Mouse (Mus musculus) hindbrain, embryonic 13.5 days (tissue): ENCODE measurements around the gene Col19a1. TPM values are rescaled to one million over a fixed set of nuclear protein-coding genes. Genes with fewer than 3 reads are reported as not detected.

Experiments
- ATAC-seq: fragments of 200-750 bp; cut with Nextera tagmentation; 2 replicates; pipeline ENCODE4 v1.8.0; 2017; ENCODE audit warnings: moderate TSS enrichment; ENCODE audit not compliant: low FRiP score
- H3K27ac ChIP-seq: fragments of 300-500 bp; sonication (generic); 2 replicates; pipeline ENCODE4 v1.5.1; 2015; ENCODE audit warnings: inconsistent platforms, mild to moderate bottlenecking, moderate library complexity
- H3K27me3 ChIP-seq: fragments of 300-500 bp; sonication (generic); 2 replicates; pipeline ENCODE4 v1.6.1; 2015; ENCODE audit warnings: mild to moderate bottlenecking, inconsistent platforms
- H3K36me3 ChIP-seq: fragments of 300-500 bp; sonication (generic); 2 replicates; pipeline ENCODE4 v1.6.1; 2015; ENCODE audit warnings: mild to moderate bottlenecking, inconsistent platforms
- H3K4me1 ChIP-seq: fragments of 300-500 bp; sonication (generic); replicated peaks from 2 replicates; pipeline ENCODE4 v1.6.1; 2015; ENCODE audit warnings: inconsistent platforms
- H3K4me2 ChIP-seq: fragments of 300-500 bp; sonication (generic); 2 replicates; pipeline ENCODE4 v1.6.1; 2015; ENCODE audit warnings: inconsistent platforms, mild to moderate bottlenecking, moderate library complexity
- H3K4me3 ChIP-seq: fragments of 300-500 bp; sonication (generic); 2 replicates; pipeline ENCODE4 v1.5.1; 2015; ENCODE audit warnings: mild to moderate bottlenecking, inconsistent platforms
- H3K9ac ChIP-seq: fragments of 300-500 bp; sonication (generic); 2 replicates; pipeline ENCODE4 v1.6.1; 2015; ENCODE audit warnings: mild to moderate bottlenecking, inconsistent platforms
- H3K9me3 ChIP-seq: fragments of 300-500 bp; sonication (generic); 2 replicates; pipeline ENCODE4 v1.6.1; 2016; ENCODE audit warnings: inconsistent platforms
- WGBS: fragments of 180-500 bp; shearing (Covaris S2); methylation state at CpG from one replicate; pipeline ENCODE4 v1.1.7; 2015; 5-methylcytosine and 5-hydroxymethylcytosine counted together
- polyA plus RNA-seq: library from polyadenylated mRNA; unstranded; fragments of >200 nt; fragmentation: Nextera tagmentation; extraction: Ambion mirVana; gene quantifications from 2 replicates; pipeline ENCODE4 v1.2.1, GENCODE M21; 2015

The Col19a1 gene
- polyA plus RNA-seq, 1 experiment from 2014 or later: 1.4 TPM

GRCm38 (mm10) chr1:24286360-24286759 is 300.9 kb downstream of the Col19a1 start:
- WGBS: 38% methylated on average over 6 of the region's 6 CpGs
- Histone ChIP-seq H3K27me3 (no peaks in the 10 kb centered on the region), H3K4me2 (no peak overlapping the region), H3K36me3 (no peaks in the 10 kb centered on the region), H3K27ac (no peak overlapping the region), H3K9ac (no peak overlapping the region), H3K4me3 (no peak overlapping the region), H3K4me1 (peaks cover 4% of the 10 kb centered on the region; the same call in 1 of the 2 replicates), H3K9me3 (no peaks in the 10 kb centered on the region)
- no peak for ATAC-seq

- 30% methylated on average over 3 of the region's 3 CpGs for WGBS
- H3K4me1 ChIP-seq: no peaks in the 10 kb centered on the region
- ATAC-seq: no peak
- no peaks in the 10 kb centered on the region for H3K36me3 ChIP-seq
- H3K4me3 ChIP-seq: no peak overlapping the region
- no peaks in the 10 kb centered on the region for H3K27me3 ChIP-seq
- H3K4me2 ChIP-seq: no peak overlapping the region
- H3K9ac ChIP-seq: no peak overlapping the region
- H3K27ac ChIP-seq: no peak overlapping the region
- no peaks in the 10 kb centered on the region for H3K9me3 ChIP-seq
Observed at GRCm38 (mm10) chr1:24267022-24267421, 320.2 kb downstream of the Col19a1 start.

- ATAC-seq: no peak
- H3K4me3 ChIP-seq: no peak overlapping the region
Observed at GRCm38 (mm10) chr1:24261181-24261580, 326.1 kb downstream of the Col19a1 start.

GRCm38 (mm10) chr1:24259419-24259818 is 327.9 kb downstream of the Col19a1 start:
- no peak overlapping the region for H3K4me2 ChIP-seq
- H3K36me3 ChIP-seq: no peaks in the 10 kb centered on the region
- no peaks in the 10 kb centered on the region for H3K4me1 ChIP-seq
- 79% methylated on average over 6 of the region's 6 CpGs for WGBS
- no peaks in the 10 kb centered on the region for H3K9me3 ChIP-seq
- no peak overlapping the region for H3K4me3 ChIP-seq
- no peak overlapping the region for H3K9ac ChIP-seq
- H3K27ac ChIP-seq: no peak overlapping the region
- no peak for ATAC-seq
- H3K27me3 ChIP-seq: no peaks in the 10 kb centered on the region

More at GRCm38 (mm10) chr1:24261181-24261580, 326.1 kb downstream of the Col19a1 start:
- no peaks in the 10 kb centered on the region for H3K4me1 ChIP-seq
- H3K4me2 ChIP-seq: no peak overlapping the region
- H3K9me3 ChIP-seq: no peaks in the 10 kb centered on the region
- no peaks in the 10 kb centered on the region for H3K27me3 ChIP-seq
- H3K27ac ChIP-seq: no peak overlapping the region
- H3K36me3 ChIP-seq: no peaks in the 10 kb centered on the region
- H3K9ac ChIP-seq: no peak overlapping the region

GRCm38 (mm10) chr1:24257961-24258360 is 329.3 kb downstream of the Col19a1 start:
- H3K27me3 ChIP-seq: no peaks in the 10 kb centered on the region
- H3K9me3 ChIP-seq: no peaks in the 10 kb centered on the region
- no peak overlapping the region for H3K27ac ChIP-seq
- H3K4me2 ChIP-seq: no peak overlapping the region
- H3K9ac ChIP-seq: no peak overlapping the region
- H3K4me3 ChIP-seq: no peak overlapping the region
- H3K4me1 ChIP-seq: no peaks in the 10 kb centered on the region
- WGBS: 81% methylated on average over 5 of the region's 5 CpGs
- no peak for ATAC-seq
- no peaks in the 10 kb centered on the region for H3K36me3 ChIP-seq

GRCm38 (mm10) chr1:24249105-24249664 is 338.1 kb downstream of the Col19a1 start:
- ATAC-seq: peak; percentile 87
- Histone ChIP-seq H3K27me3 (no peaks in the 10 kb centered on the region), H3K9ac (0 out of 2 replicates have a peak overlapping the region, but pooled peaks have one; percentile 19), H3K4me2 (no peak overlapping the region), H3K27ac (peak overlapping the region; percentile 72), H3K9me3 (no peaks in the 10 kb centered on the region), H3K36me3 (no peaks in the 10 kb centered on the region), H3K4me3 (no peak overlapping the region), H3K4me1 (peaks cover 9% of the 10 kb centered on the region)
- 46% methylated on average over 3 of the region's 3 CpGs for WGBS

GRCm38 (mm10) chr1:24248294-24249104 is 338.8 kb downstream of the Col19a1 start:
- Histone ChIP-seq H3K9me3 (no peaks in the 10 kb centered on the region), H3K27ac (peak overlapping the region; percentile 72), H3K4me3 (no peak overlapping the region), H3K4me2 (no peak overlapping the region), H3K36me3 (no peaks in the 10 kb centered on the region), H3K27me3 (no peaks in the 10 kb centered on the region), H3K9ac (peak overlapping the region; percentile 19; the same call in 1 of the 2 replicates), H3K4me1 (peaks cover 9% of the 10 kb centered on the region)
- ATAC-seq: peak; percentile 83
- 66% methylated on average over 10 of the region's 10 CpGs for WGBS

- Histone ChIP-seq H3K4me3 (no peak overlapping the region), H3K36me3 (no peaks in the 10 kb centered on the region), H3K4me2 (no peak overlapping the region), H3K27me3 (no peaks in the 10 kb centered on the region), H3K4me1 (peaks cover 9% of the 10 kb centered on the region), H3K9ac (no peak overlapping the region), H3K9me3 (no peaks in the 10 kb centered on the region), H3K27ac (no peak overlapping the region)
- ATAC-seq: 0 out of 2 replicates have a peak, but pooled peaks have one; percentile 34
- 51% methylated on average over 13 of the region's 13 CpGs for WGBS
Observed at GRCm38 (mm10) chr1:24245700-24246375, 341.4 kb downstream of the Col19a1 start.

GRCm38 (mm10) chr1:24244931-24245330 is 342.3 kb downstream of the Col19a1 start:
- ATAC-seq: no peak
- Histone ChIP-seq H3K36me3 (no peaks in the 10 kb centered on the region), H3K4me2 (no peak overlapping the region), H3K27ac (no peak overlapping the region), H3K9me3 (no peaks in the 10 kb centered on the region), H3K27me3 (no peaks in the 10 kb centered on the region), H3K4me3 (no peak overlapping the region), H3K4me1 (peaks cover 14% of the 10 kb centered on the region), H3K9ac (no peak overlapping the region)
- WGBS: 84% methylated on average over 10 of the region's 10 CpGs

- Histone ChIP-seq H3K4me2 (no peak overlapping the region), H3K9ac (no peak overlapping the region), H3K9me3 (no peaks in the 10 kb centered on the region), H3K4me3 (no peak overlapping the region), H3K27me3 (0 out of 2 replicates have a peak, but pooled peaks cover 4% of the 10 kb centered on the region), H3K4me1 (peaks cover 6% of the 10 kb centered on the region; the same call in 1 of the 2 replicates), H3K36me3 (no peaks in the 10 kb centered on the region), H3K27ac (no peak overlapping the region)
- 31% methylated on average over 8 of the region's 8 CpGs for WGBS
- no peak for ATAC-seq
Observed at GRCm38 (mm10) chr1:24240039-24240691, 347.1 kb downstream of the Col19a1 start.

- Histone ChIP-seq H3K27ac (no peak overlapping the region), H3K36me3 (no peaks in the 10 kb centered on the region), H3K4me2 (no peak overlapping the region), H3K27me3 (0 out of 2 replicates have a peak, but pooled peaks cover 4% of the 10 kb centered on the region), H3K9ac (no peak overlapping the region), H3K4me1 (peaks cover 6% of the 10 kb centered on the region; the same call in 1 of the 2 replicates), H3K9me3 (no peaks in the 10 kb centered on the region), H3K4me3 (no peak overlapping the region)
- no peak for ATAC-seq
- WGBS: 70% methylated on average over 1 of the region's 1 CpGs
Observed at GRCm38 (mm10) chr1:24236330-24236729, 350.9 kb downstream of the Col19a1 start.
